Mouse (Mus musculus): ENCODE data around the gene Capn10. TPM values are rescaled to one million over a fixed set of nuclear protein-coding genes. Genes with fewer than 3 reads are reported as not detected.

Capn10 gene
- total and polyA plus RNA-seq, 2 experiments = 21.9 to 40.5 TPM

DNA sequence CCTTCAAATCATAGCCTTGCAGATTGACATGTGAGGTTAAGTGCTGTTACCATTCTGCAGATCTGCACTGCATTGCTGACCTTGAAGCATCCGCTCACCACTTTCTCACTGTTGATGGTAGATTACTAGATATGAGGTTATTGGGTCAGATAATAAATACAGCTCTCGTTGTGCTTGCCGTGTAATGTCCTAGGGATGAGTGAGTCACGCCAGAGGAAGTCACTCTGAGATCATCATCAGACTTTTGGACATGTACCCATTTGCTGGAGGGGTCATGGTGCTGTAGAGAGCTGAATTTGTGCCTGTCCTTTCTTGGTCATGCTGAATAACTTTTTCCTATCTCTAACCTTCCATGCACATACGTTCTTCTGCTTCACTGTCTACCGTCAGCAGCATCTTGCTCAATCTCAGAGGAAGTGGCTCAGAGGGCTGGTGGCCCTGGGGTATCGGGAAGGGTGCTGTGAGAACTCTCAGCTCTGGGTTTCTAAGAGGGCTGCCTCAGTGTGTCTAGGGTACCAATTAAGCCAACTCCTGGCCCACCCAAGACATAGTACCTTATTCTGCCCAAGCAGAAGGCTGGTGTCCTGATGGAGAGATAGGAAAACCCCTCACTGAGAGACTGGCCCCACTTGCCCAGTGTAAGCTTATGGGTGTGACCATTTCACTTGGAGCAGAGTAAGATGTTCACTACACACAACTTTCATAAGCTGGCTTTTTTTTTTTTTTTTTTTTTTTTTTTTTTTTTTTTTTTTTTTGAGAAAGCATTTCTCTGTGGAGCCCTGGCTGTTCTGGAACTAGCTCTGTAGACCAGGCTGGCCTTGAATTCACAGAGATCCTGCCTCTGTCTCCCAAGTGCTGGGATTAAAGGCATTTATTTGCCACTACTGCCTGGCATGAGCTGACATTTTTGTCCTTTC lies 38.0 kb downstream of the Capn10 start:
- no peak overlapping the region for H3K4me3 ChIP-seq (ENCODE audit: insufficient read depth, low read depth, low read length)
- WGBS = 79% methylated on average over 7 of the region's 7 CpGs
- no peak for TF ChIP-seq POLR2A (IDR thresholded peaks at IDR 0.05; ENCODE audit: extremely low read depth, insufficient read depth, low read length)
- no peak for TF ChIP-seq CTCF (IDR thresholded peaks at IDR 0.05; ENCODE audit: low read depth, low read length)
- no peaks in the 10 kb centered on the region for H3K4me1 ChIP-seq (ENCODE audit: control insufficient read depth, insufficient read depth, low read length)
- H3K79me2 ChIP-seq (ENCODE audit: control insufficient read depth, insufficient read depth, low read length) = no peaks in the 10 kb centered on the region
- H3K27me3 ChIP-seq (ENCODE audit: control insufficient read depth, insufficient read depth, low read length) = no peaks in the 10 kb centered on the region
- no peaks in the 10 kb centered on the region for H3K36me3 ChIP-seq (ENCODE audit: control insufficient read depth, insufficient read depth, low read length)
- peak; percentile 14 for DNase-seq (ENCODE audit: extremely low read depth, low read depth, low spot score)
- H3K27ac ChIP-seq (replicated peaks; ENCODE audit: insufficient read depth, low read depth, low read length) = no peak overlapping the region
- H3K9ac ChIP-seq (ENCODE audit: low read depth, low read length) = no peak overlapping the region

DNA sequence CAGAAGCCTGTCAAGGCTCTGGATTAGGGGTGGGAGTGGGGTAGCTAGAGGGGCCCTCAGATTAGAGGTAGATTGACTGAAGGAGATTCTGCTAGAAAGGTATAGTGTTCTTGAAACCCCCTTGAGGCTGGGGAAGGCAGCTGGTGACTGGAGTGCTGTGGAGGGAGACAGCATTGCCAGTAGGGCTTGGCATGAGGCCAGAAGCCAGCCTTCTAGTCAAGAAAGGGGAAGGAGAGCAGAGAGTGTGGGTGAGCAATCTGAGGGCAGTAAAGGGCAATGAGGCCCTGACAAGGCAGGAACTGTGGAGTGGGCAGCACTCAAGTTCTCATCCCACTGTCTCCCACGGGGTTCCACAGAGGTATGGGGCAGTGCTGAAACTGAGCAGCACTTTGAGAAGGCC lies 38.7 kb downstream of the Capn10 start:
- DNase-seq (ENCODE audit: extremely low read depth, low read depth, low spot score) = peak; percentile 21
- H3K9ac ChIP-seq (ENCODE audit: low read depth, low read length) = no peak overlapping the region
- TF ChIP-seq CTCF (IDR thresholded peaks at IDR 0.05; ENCODE audit: low read depth, low read length) = no peak
- no peak for TF ChIP-seq POLR2A (IDR thresholded peaks at IDR 0.05; ENCODE audit: extremely low read depth, insufficient read depth, low read length)
- no peaks in the 10 kb centered on the region for H3K4me1 ChIP-seq (ENCODE audit: control insufficient read depth, insufficient read depth, low read length)
- 67% methylated on average over 1 of the region's 1 CpGs for WGBS
- H3K4me3 ChIP-seq (ENCODE audit: insufficient read depth, low read depth, low read length) = no peak overlapping the region
- no peak overlapping the region for H3K27ac ChIP-seq (replicated peaks; ENCODE audit: insufficient read depth, low read depth, low read length)
- no peaks in the 10 kb centered on the region for H3K79me2 ChIP-seq (ENCODE audit: control insufficient read depth, insufficient read depth, low read length)
- H3K36me3 ChIP-seq (ENCODE audit: control insufficient read depth, insufficient read depth, low read length) = no peaks in the 10 kb centered on the region
- H3K27me3 ChIP-seq (ENCODE audit: control insufficient read depth, insufficient read depth, low read length) = no peaks in the 10 kb centered on the region

DNA sequence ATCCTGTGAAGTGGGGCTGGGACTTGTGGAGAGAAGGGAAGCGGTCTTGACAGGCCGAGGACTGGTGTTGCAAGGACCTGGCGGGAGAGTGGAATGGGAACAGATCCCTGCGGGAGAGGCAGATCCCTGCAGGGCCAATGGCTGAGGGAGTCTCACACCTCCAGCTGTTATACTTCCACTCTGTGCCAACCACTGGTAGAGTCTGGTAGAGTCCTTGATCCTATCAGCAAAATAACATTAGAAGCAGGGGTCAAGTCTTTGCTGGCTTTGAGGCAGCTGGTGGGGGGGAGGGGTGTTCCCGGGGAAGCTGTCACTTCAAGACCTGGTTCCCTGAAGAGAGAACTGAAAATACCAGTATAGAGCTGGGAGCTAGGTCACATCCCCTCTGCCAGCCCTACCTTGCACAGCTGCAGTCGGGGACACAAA lies 42.0 kb downstream of the Capn10 start:
- 73% methylated on average over 6 of the region's 6 CpGs for WGBS
- no peaks in the 10 kb centered on the region for H3K36me3 ChIP-seq (ENCODE audit: control insufficient read depth, insufficient read depth, low read length)
- DNase-seq (ENCODE audit: extremely low read depth, low read depth, low spot score) = no peak
- no peaks in the 10 kb centered on the region for H3K27me3 ChIP-seq (ENCODE audit: control insufficient read depth, insufficient read depth, low read length)
- H3K27ac ChIP-seq (replicated peaks; ENCODE audit: insufficient read depth, low read depth, low read length) = no peak overlapping the region
- H3K9ac ChIP-seq (ENCODE audit: low read depth, low read length) = no peak overlapping the region
- H3K79me2 ChIP-seq (ENCODE audit: control insufficient read depth, insufficient read depth, low read length) = no peaks in the 10 kb centered on the region
- TF ChIP-seq POLR2A (IDR thresholded peaks at IDR 0.05; ENCODE audit: extremely low read depth, insufficient read depth, low read length) (no peak), CTCF (IDR thresholded peaks at IDR 0.05; ENCODE audit: low read depth, low read length) (no peak)
- H3K4me3 ChIP-seq (ENCODE audit: insufficient read depth, low read depth, low read length) = no peak overlapping the region
- no peaks in the 10 kb centered on the region for H3K4me1 ChIP-seq (ENCODE audit: control insufficient read depth, insufficient read depth, low read length)

DNA sequence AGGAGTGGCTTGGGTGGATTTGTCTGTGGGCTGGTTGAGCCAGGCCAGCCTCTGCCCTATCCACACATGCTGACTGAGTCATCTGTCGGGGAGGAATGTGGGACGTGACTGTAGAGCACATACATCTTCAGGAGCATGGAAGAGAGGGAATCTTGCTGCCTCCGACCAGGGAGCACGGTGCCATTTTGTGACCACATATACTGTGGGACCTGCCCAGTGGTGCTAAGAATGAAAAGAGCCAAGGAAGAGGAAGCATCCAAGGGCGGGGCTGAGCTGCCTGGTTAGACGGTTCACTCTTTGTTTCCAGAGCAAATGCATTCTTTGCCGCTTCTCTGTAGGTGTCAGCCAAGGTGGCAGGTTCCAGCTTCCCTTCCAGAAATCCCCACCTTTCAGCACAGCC lies 44.5 kb downstream of the Capn10 start:
- Histone ChIP-seq H3K27ac (replicated peaks; ENCODE audit: insufficient read depth, low read depth, low read length) (no peak overlapping the region), H3K4me3 (ENCODE audit: insufficient read depth, low read depth, low read length) (no peak overlapping the region), H3K9ac (ENCODE audit: low read depth, low read length) (no peak overlapping the region), H3K36me3 (ENCODE audit: control insufficient read depth, insufficient read depth, low read length) (no peaks in the 10 kb centered on the region), H3K79me2 (ENCODE audit: control insufficient read depth, insufficient read depth, low read length) (no peaks in the 10 kb centered on the region), H3K27me3 (ENCODE audit: control insufficient read depth, insufficient read depth, low read length) (no peaks in the 10 kb centered on the region), H3K4me1 (ENCODE audit: control insufficient read depth, insufficient read depth, low read length) (no peaks in the 10 kb centered on the region)
- no peak for DNase-seq (ENCODE audit: extremely low read depth, low read depth, low spot score)
- WGBS = 59% methylated on average over 7 of the region's 7 CpGs
- no peak for TF ChIP-seq POLR2A (IDR thresholded peaks at IDR 0.05; ENCODE audit: extremely low read depth, insufficient read depth, low read length)

DNA sequence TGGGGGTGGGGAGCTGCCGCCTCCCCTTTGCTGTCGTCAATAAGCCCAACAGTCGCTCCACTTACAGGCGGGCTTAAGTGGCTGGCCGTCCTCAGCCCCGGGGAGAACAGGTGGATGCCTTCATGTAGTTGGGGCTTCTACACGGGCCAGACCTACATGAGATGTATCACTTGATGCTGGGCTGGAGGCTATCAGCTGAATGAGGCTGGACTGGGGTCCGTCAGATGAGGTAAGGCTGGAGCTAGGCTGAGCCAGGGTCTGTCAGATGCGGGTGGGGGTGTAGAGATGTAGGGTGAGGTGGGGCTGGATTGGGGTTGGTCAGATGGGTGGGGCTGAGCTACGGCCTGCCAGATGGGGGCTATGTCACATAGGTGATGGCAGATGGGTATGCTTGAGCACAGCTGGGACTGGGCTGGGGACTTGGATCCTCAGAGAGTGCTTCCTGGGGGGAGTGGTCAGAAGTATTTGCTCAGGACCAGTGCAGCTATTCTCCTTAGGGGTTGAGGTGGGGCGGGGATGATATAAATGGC lies 45.0 kb downstream of the Capn10 start:
- Histone ChIP-seq H3K27ac (replicated peaks; ENCODE audit: insufficient read depth, low read depth, low read length) (no peak overlapping the region), H3K36me3 (ENCODE audit: control insufficient read depth, insufficient read depth, low read length) (no peaks in the 10 kb centered on the region), H3K4me3 (ENCODE audit: insufficient read depth, low read depth, low read length) (no peak overlapping the region), H3K79me2 (ENCODE audit: control insufficient read depth, insufficient read depth, low read length) (no peaks in the 10 kb centered on the region), H3K4me1 (ENCODE audit: control insufficient read depth, insufficient read depth, low read length) (no peaks in the 10 kb centered on the region), H3K9ac (ENCODE audit: low read depth, low read length) (no peak overlapping the region), H3K27me3 (ENCODE audit: control insufficient read depth, insufficient read depth, low read length) (no peaks in the 10 kb centered on the region)
- WGBS = 42% methylated on average over 11 of the region's 11 CpGs
- TF ChIP-seq POLR2A (IDR thresholded peaks at IDR 0.05; ENCODE audit: extremely low read depth, insufficient read depth, low read length) (no peak), CTCF (IDR thresholded peaks at IDR 0.05; ENCODE audit: low read depth, low read length) (no peak)
- no peak for DNase-seq (ENCODE audit: extremely low read depth, low read depth, low spot score)

Measured in liver, adult 2 months (tissue).